Mouse (Mus musculus) liver, embryonic 14.5 days (tissue): ENCODE data around the gene Vmp1. TPM values are rescaled to one million over a fixed set of nuclear protein-coding genes. Genes with fewer than 3 reads are reported as not detected.

Experiments
- ATAC-seq: fragments of 200-750 bp; cut with Nextera tagmentation; 2 replicates; pipeline ENCODE4 v1.8.0; 2017; ENCODE audit warnings: moderate number of reproducible peaks, mild to moderate bottlenecking, moderate library complexity; ENCODE audit not compliant: insufficient read depth
- DNase-seq, 3 experiments: peaks; one replicate each; pipeline ENCODE4 v3.0.0-alpha.2; 2012 to 2013; ENCODE audit warnings: low read depth in 3 of 3, low spot score in 3 of 3
- H3K27ac ChIP-seq: fragments of 300-500 bp; sonication (generic); 2 replicates; pipeline ENCODE4 v1.5.1; 2014; ENCODE audit warnings: moderate library complexity, mild to moderate bottlenecking, control low read depth, inconsistent platforms
- H3K27me3 ChIP-seq: fragments of 300-500 bp; sonication (generic); 2 replicates; pipeline ENCODE4 v1.6.1; 2014; ENCODE audit warnings: mild to moderate bottlenecking, low read length, moderate library complexity; ENCODE audit not compliant: control insufficient read depth, insufficient read depth
- H3K36me3 ChIP-seq: fragments of 300-500 bp; sonication (generic); replicated peaks from 2 replicates; pipeline ENCODE4 v1.6.1; 2014; ENCODE audit warnings: low read depth; ENCODE audit not compliant: control insufficient read depth, insufficient read depth
- H3K4me1 ChIP-seq, 2 experiments: fragments of 200-500 bp in 1 of 2; fragments of 300-500 bp in 1 of 2; sonication (generic) in 1 of 2; replicated peaks; 2 replicates each; pipeline ENCODE4 v1.6.1; 2012 to 2014; ENCODE audit warnings: antibody characterized with exemption in 1 of 2, inconsistent platforms in 1 of 2, low read length in 1 of 2; ENCODE audit not compliant: control insufficient read depth in 2 of 2, insufficient read depth in 2 of 2
- H3K4me2 ChIP-seq: fragments of 300-500 bp; sonication (generic); 2 replicates; pipeline ENCODE4 v1.6.1; 2014; ENCODE audit warnings: low read depth, mild to moderate bottlenecking, control low read depth, moderate library complexity
- H3K4me3 ChIP-seq, 2 experiments: fragments of 200-500 bp in 1 of 2; fragments of 300-500 bp in 1 of 2; sonication (generic) in 1 of 2; 2 replicates each; pipeline ENCODE4 v1.5.1; 2012 to 2014; ENCODE audit warnings: low read depth in 2 of 2, low read length in 2 of 2, mild to moderate bottlenecking in 2 of 2, control low read depth in 1 of 2, inconsistent platforms in 1 of 2, moderate library complexity in 1 of 2; ENCODE audit not compliant: insufficient read depth in 1 of 2
- H3K9ac ChIP-seq: fragments of 300-500 bp; sonication (generic); replicated peaks from 2 replicates; pipeline ENCODE4 v1.6.1; 2014; ENCODE audit warnings: mild to moderate bottlenecking, control low read depth, moderate library complexity
- H3K9me3 ChIP-seq: fragments of 300-500 bp; sonication (generic); 2 replicates; pipeline ENCODE4 v1.6.1; 2016; ENCODE audit warnings: low read length, mixed read lengths; ENCODE audit not compliant: control insufficient read depth
- CTCF ChIP-seq: IDR thresholded peaks from 2 replicates; pipeline ENCODE4 v1.5.1; 2016; ENCODE audit warnings: antibody characterized with exemption, low read depth, control low read depth
- EP300 ChIP-seq: IDR thresholded peaks from 2 replicates; pipeline ENCODE4 v1.6.1; 2016; ENCODE audit warnings: antibody characterized with exemption, low read depth
- WGBS: fragments of 180-500 bp; shearing (Covaris S2); extraction: QIAGEN DNeasy Blood & Tissue Kit; methylation state at CpG from one replicate; pipeline ENCODE4 v1.1.7; 2014; ENCODE audit not compliant: insufficient replicate concordance; 5-methylcytosine and 5-hydroxymethylcytosine counted together
- polyA plus RNA-seq, 2 experiments: library from polyadenylated mRNA; depleted of rRNA in 1 of 2; stranded (reverse) in 1 of 2; unstranded in 1 of 2; fragments of >200 nt; fragmentation: Nextera tagmentation in 1 of 2; extraction: Ambion mirVana in 1 of 2; gene quantifications; 2 replicates each; pipeline versions ENCODE4 v1.2.1 to v1.2.3; 2012 to 2014

The Vmp1 gene
- polyA plus RNA-seq, 2 experiments: 33.1 to 94.2 TPM

DNA sequence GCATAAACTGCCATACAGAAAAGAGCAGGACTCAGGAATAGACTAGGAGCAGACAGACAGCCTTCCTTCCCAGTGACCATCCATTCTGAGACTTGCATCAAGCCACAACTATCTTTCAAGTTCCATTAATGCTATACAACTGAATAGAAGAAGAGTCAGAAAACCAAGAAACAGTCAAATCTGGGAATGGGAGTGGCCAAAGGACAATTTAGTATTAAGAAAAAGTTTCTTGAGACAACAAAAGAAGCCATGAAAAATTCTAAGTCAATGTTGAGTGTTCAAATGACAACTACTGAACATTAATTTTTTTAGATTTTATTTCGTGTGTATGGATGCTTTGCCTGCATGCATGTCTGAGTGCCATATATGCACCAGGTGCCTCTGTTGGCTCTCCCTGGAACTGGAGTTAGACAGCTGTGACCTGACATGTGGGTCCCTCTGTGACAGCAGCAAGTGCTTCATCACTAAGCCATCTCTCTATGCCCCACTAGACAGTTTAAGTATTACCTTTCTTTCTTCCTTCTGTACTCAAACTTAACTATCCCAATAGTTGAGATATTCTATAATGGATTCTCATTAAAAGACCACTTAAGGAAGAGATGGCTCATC lies 60.1 kb downstream of the Vmp1 start:
- Histone ChIP-seq H3K4me1 (peaks cover 22 to 33% of the 10 kb centered on the region in 2 experiments), H3K36me3 (peaks cover 2% of the 10 kb centered on the region), H3K9me3 (no peaks in the 10 kb centered on the region), H3K4me3 (no peak overlapping the region), H3K9ac (no peak overlapping the region), H3K27ac (no peak overlapping the region), H3K27me3 (no peaks in the 10 kb centered on the region), H3K4me2 (no peak overlapping the region)
- TF ChIP-seq EP300 (no peak), CTCF (no peak)
- WGBS: 52% methylated on average over 1 of the region's 1 CpGs
- ATAC-seq: no peak
- no peak for DNase-seq

DNA sequence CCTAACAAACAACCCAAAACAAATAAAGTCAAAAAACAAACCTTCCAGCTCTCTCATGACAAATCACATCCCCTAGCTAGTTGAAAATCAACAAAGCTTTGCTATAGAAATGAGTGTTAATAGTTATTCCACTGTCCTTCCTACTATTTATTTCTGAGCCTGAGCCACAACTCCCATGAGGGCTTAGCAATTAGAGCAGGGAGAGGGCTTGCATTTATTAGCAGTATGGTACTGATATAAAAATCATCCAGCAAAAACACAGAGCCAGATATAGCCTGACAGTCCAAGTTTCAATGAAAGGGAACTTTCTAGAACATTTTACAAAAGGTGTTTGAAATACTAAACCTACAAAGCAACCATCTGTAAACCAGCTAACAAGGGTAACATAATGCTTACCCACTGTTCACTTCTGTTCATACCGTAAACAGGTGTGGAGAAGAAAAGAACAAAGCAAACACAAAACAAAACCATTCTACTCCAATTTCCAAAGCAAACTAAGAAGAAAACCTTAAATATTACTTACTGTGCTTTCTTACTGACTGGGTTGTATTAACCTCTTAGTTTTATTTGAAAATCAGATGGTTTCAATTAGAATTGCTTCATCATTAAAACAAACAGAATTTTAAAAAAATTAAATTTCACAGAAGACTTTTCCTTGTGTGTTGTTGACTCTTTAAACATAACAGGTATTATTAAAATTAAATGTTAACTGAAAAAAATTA lies 61.3 kb downstream of the Vmp1 start:
- H3K9me3 ChIP-seq: no peaks in the 10 kb centered on the region
- DNase-seq (no peak), ATAC-seq (no peak)
- H3K27ac ChIP-seq: no peak overlapping the region
- H3K4me3 ChIP-seq: no peak overlapping the region
- no peak overlapping the region for H3K9ac ChIP-seq
- no peak for TF ChIP-seq CTCF
- no peak for TF ChIP-seq EP300
- WGBS: 82% methylated on average over 1 of the region's 1 CpGs
- H3K4me1 ChIP-seq: peaks cover 13 to 27% of the 10 kb centered on the region in 2 experiments
- no peaks in the 10 kb centered on the region; the same call in 1 of the 2 replicates for H3K36me3 ChIP-seq
- H3K4me2 ChIP-seq: no peak overlapping the region
- H3K27me3 ChIP-seq: no peaks in the 10 kb centered on the region

DNA sequence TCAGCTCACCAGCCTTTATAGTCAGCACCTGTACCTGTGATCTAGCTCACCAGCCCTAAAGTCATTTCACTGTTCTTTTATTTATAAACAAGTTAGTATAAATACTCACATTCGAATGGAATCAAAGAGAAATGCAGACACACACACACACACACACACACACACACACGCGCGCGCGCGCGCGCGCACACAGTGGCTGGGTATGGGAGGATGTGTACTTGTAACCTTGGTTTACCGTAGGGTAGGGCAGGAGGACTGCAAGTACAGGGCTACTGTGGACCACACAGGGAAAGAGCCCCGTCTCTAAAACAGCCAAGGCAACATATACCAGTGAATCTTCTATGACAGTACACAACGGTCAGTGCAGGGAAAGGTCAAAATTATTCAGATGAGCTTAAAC lies 62.5 kb downstream of the Vmp1 start:
- TF ChIP-seq CTCF (no peak), EP300 (no peak)
- no peaks in the 10 kb centered on the region; the same call in none of the 2 replicates for H3K36me3 ChIP-seq
- H3K9me3 ChIP-seq: no peaks in the 10 kb centered on the region
- 93% methylated on average over 13 of the region's 13 CpGs for WGBS
- no peaks in the 10 kb centered on the region for H3K27me3 ChIP-seq
- ATAC-seq (no peak), DNase-seq (no peak)
- no peak overlapping the region for H3K27ac ChIP-seq
- no peak overlapping the region for H3K4me3 ChIP-seq
- H3K9ac ChIP-seq: no peak overlapping the region
- H3K4me2 ChIP-seq: no peak overlapping the region
- peaks cover 4 to 17% of the 10 kb centered on the region in 2 experiments for H3K4me1 ChIP-seq

DNA sequence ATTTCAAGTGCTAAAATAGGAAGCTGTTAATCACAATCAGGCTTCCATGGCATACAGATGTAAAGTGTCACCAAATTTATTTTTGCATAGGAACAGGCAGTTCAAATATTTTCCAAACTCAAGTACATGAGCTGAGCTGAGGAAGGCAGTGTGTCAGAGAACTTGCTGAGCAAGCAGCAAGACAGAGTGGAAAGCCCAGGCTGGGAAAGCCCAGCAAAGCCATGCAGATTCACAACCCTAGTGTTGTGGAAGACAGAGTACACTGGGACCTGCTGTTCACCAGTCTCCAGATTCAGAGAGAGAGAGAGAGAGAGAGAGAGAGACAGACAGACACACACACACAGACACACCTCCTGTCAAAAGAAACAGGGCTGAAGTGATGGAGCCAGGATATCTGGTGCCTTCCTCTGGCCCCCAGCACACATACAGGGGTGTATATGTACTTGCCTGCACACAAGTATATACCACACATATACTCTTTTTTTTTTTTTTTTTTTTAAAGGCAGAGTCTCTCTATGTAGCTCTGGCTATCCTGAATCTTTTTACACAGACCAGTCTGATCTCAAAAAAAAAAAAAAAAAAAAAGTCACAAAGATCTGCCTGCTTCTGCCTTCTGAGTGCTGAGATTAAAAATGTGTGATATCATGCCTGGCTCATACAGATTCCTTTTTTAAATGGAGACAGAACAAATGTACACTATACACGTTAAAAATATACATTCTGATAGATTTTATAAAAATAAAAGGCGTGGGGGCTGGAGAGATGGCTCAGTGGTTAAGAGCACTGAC lies 64.9 kb downstream of the Vmp1 start:
- Histone ChIP-seq H3K27ac (no peak overlapping the region), H3K36me3 (no peaks in the 10 kb centered on the region; the same call in none of the 2 replicates), H3K9ac (no peak overlapping the region), H3K4me1 (peaks cover 8 to 12% of the 10 kb centered on the region in 2 experiments), H3K27me3 (no peaks in the 10 kb centered on the region), H3K4me3 (no peak overlapping the region), H3K9me3 (no peaks in the 10 kb centered on the region), H3K4me2 (no peak overlapping the region)
- TF ChIP-seq CTCF (no peak), EP300 (no peak)
- 83% methylated on average over 2 of the region's 2 CpGs for WGBS
- DNase-seq (no peak), ATAC-seq (no peak)

DNA sequence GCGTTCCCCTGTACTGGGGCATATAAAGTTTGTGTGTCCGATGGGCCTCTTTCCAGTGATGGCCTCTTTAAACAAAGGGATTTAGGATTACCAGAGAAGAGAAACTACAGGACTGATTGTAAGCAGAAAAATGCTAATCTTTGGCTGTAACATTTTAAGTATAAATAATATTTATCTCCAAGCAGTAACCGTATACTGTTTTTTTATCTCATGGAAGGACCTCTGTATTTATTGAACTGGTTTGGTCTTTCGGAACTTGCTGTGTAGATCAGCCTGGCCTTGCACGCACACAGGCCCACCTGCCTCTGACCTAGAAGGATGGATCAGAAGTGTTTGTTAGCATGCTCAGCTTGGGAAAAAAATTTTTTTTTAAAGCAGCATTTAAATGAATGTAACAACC lies 69.0 kb downstream of the Vmp1 start:
- TF ChIP-seq EP300 (no peak), CTCF (no peak)
- H3K9ac ChIP-seq: peak overlapping the region; percentile 63

More for the DNA sequence above, 69.0 kb downstream of the Vmp1 start:
- peak overlapping the region; percentile 58 for H3K4me2 ChIP-seq
- DNase-seq (no peak), ATAC-seq (no peak; the same call in 1 of the 2 replicates)
- 50% methylated on average over 5 of the region's 5 CpGs for WGBS
- no peaks in the 10 kb centered on the region; the same call in 1 of the 2 replicates for H3K36me3 ChIP-seq
- no peaks in the 10 kb centered on the region for H3K27me3 ChIP-seq
- H3K4me1 ChIP-seq: peaks cover 29 to 30% of the 10 kb centered on the region in 2 experiments
- no peak overlapping the region for H3K4me3 ChIP-seq
- peak overlapping the region; percentile 95 for H3K27ac ChIP-seq
- no peaks in the 10 kb centered on the region for H3K9me3 ChIP-seq
